Mouse (Mus musculus) heart, postnatal 10 days (tissue): Measurements from ENCODE around the gene Nanog. TPM values are rescaled to one million over a fixed set of nuclear protein-coding genes. Genes with fewer than 3 reads are reported as not detected.
A peak's percentile ranks its signal among the peaks of the same experiment; 100 is the strongest.

Experiments
- DNase-seq, 2 experiments: peaks; one replicate each; pipeline ENCODE4 v3.0.0; 2021
- intact Hi-C: fragments of 180-260 bp; cut with DNase I; formaldehyde crosslinking; loops from one replicate; pipeline ENCODE4 v1.15.1; 2025
- total RNA-seq, 2 experiments: library from RNA; stranded (reverse); gene quantifications; 2 replicates each; pipeline ENCODE4 v1.2.3; 2021

The Nanog gene
- total RNA-seq, 2 experiments from 2014 or later, result not detected

DNA sequence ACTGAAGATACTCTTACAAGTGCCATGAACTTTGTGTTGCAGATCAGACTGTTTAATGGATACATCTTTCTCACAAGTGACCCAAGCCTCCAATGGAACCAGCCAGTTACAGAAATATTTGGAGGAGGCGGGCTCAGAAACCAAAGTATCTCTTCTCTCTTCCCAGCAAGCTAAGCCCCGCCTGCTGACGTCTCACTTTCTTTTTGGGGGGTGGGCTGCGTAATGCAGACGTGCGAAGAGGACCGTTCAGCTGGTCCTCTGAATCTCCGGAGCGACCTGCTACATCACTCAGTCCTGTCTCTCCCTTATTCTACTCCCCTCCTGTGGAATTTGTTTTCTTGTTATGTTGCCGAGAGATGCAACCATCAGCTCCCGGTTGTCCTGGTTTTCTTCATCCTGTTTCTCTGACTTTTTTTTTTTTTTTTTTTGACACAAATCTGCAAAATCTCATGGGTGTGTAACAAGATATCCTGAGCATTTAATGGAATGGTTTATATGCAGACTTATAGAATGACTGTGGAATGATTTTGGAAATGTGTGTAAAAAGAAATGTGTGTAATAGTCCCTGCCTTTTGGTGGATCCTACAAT, 53.8 kb downstream of the Nanog start:
- peak; percentile 59 to 70 for DNase-seq
- intact Hi-C loops, result loop anchor here (2.0 kb wide), 1 partner anchor 20 kb away; no protein-coding TSS in a partner anchor

DNA sequence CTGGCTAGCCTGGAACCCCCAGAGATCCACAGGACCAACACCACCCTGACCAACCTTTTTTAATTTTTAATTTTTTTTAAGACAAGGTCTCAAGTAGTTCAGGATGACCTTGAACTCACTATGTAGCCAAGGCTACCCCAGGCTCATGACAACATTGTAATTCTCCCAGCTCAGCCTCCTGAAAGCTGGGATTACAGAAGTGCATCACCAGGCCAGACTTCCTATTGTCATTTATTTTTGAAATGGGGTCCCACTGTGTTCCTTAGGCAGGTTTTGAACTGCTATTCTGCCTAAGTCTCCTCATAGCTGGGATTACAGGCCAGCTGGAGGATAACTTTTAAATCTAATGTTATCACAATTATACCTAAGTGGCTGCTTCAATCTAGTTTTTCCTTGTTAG, 54.6 kb downstream of the Nanog start:
- intact Hi-C loops, result loop anchor here (2.0 kb wide), 1 partner anchor 21 kb away; no protein-coding TSS in a partner anchor
- DNase-seq, result no peak

DNA sequence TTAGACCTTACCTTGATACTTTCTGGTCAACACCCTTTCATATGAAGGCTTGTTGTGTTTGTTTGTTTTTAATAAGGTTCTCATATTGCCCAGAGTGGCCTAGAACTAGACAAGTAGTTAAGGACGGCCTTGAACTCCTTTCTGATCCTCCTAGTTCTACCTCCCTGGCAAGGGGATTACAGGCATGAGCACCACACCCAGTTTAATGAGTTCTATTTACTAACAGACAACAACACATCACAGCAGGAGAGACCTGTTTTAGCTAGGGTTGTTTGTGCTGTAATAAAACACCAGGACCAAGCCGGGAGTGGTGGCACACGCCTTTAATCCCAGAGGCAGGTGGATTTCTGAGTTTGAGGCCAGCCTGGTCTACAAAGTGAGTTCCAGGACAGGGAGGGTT, 55.2 kb downstream of the Nanog start:
- intact Hi-C loops, result no loop called here

DNA sequence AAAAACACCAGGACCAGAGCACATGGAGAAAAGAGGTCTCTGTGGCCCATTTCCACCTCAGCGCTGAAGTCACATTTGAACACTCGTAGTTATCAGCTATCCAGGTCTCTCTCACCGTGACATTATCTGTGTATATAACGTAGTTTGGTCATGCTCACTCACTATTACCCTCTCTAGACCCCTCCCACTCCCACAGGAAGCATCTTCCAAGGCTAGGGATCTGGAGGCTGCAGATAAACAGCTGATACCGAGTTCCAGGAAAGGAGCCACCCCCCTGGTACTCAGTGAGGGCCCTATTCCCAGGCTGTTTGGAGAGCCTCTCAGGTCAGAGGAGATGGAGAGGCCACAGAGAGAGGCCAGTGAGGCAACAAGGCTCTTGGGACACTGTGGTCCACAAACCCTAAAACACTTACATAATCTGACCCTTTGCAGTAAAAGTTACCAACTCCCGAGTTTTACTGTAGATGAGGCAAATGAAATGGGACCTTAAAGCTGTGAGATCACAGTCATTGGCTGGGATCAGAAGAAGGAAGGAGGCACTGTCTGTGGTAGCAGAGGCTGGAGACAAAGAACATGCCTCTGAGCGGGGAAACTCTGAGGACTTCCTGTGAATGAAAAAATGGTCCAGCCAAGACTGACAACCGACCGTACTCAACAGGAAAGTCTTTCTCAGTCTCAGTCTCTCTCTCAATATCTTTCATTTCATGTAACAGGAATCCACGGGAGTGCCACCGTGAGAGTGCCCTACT, 55.8 kb downstream of the Nanog start:
- intact Hi-C loops, result no loop called here
- DNase-seq, result no peak

More for the DNA sequence above, 55.2 kb downstream of the Nanog start:
- DNase-seq, result no peak

DNA sequence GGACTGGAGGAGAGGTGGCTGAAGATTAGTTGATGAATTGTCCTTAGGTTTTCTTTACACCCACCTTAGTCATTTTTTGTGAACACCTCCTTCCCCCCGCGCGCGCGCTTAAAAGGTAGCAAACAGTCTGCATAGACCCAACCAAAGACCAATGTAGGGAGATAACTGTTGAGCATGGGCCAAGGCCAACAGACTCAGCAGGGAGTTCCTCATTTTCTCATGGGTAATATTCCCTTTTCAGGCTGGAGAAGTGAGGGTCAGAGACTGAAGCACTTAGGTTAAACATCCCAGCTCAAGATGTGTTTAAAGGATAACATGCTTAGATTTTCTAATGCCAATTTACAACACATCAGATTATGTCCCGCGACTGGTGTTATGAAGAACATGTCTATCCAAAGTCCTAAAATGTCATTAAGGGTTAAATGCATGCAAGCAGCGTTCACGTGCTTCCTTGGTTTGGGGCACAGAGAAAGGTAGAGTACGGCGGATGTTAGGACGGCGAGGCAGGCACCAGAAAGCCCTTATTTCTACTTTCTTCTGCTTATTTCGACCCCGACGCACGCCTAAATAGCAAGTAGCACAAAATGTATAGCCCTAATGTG, 56.7 kb downstream of the Nanog start:
- DNase-seq, result no peak
- intact Hi-C loops, result no loop called here

Other genes starting within 250 kb of the Nanog start
- under 1 TPM in 1 of 2 experiments, not detected in 1; 0.45 TPM for gene Rimklb, start 208.7 kb upstream of the Nanog start, total RNA-seq
- gene Mfap5, start 201.6 kb upstream of the Nanog start, total RNA-seq, result 100 to 1,000 TPM in 1 of 2 experiments, 10 to 100 TPM in 1; 93.3 to 120 TPM
- not detected for gene Aicda, start 153.7 kb upstream of the Nanog start, total RNA-seq
- gene Apobec1, start 105.0 kb upstream of the Nanog start, total RNA-seq, result 1 to 10 TPM; 6.4 to 6.9 TPM
- not detected for gene Gdf3, start 97.4 kb upstream of the Nanog start, total RNA-seq
- gene Dppa3, start 81.1 kb upstream of the Nanog start, total RNA-seq, result not detected
- gene Slc2a3, start 94.2 kb downstream of the Nanog start, total RNA-seq, result 1 to 10 TPM; 2.1 to 2.5 TPM
- 10 to 100 TPM; 28.5 to 32.8 TPM for gene Foxj2, start 112.4 kb downstream of the Nanog start, total RNA-seq
- gene C3ar1, start 148.7 kb downstream of the Nanog start, total RNA-seq, result 1 to 10 TPM; 2.9 to 3.2 TPM
- 10 to 100 TPM; 27.7 to 32.0 TPM for gene Necap1, start 167.0 kb downstream of the Nanog start, total RNA-seq
- gene Clec4a1, start 214.4 kb downstream of the Nanog start, total RNA-seq, result 1 to 10 TPM; 2.8 to 3.0 TPM
- 1 to 10 TPM; 2.4 to 3.8 TPM for gene Clec4a3, start 245.0 kb downstream of the Nanog start, total RNA-seq